ENCODE assay signal across 34 mouse cellular contexts in genomic region chr8:104752818-104753217, GRCm38 (mm10). TPM values are rescaled to one million over a fixed set of nuclear protein-coding genes. Genes with fewer than 3 reads are reported as not detected.
"Had no signal": no experiment of that assay in that cellular context is flagged by ENCODE, and none has a peak within 500 bp of the region (broad histone marks: within the 10 kb centered on the region; RNA-seq: fewer than 3 reads in every experiment).

No protein-coding gene starts in this region.

- ATAC-seq: hindbrain, embryonic 16.5 days; hindbrain, postnatal 0 days; intestine, embryonic 15.5 days; intestine, embryonic 16.5 days; intestine, postnatal 0 days had no signal

- DNase-seq: heart, postnatal 10 days; heart, postnatal 14 days; heart, postnatal 36 days; heart, postnatal 4 days; kidney, adult 11 months; kidney, adult 18-20 months; kidney, adult 2 months; kidney, adult 8-10 months; kidney, adult 9 months; kidney, postnatal 10 days; kidney, postnatal 25 days; kidney, postnatal 36 days; kidney, postnatal 4 days; layer of hippocampus, adult 9-11 months; layer of hippocampus, postnatal 36 days had no signal

RNA-seq across cellular contexts. Expression of gene Ces2a, which starts 19.0 kb away (rescaled TPM):
- polyA plus RNA-seq: heart, embryonic 10.5 days; heart, embryonic 11.5 days; heart, embryonic 12.5 days; heart, embryonic 13.5 days; heart, embryonic 14.5 days; heart, embryonic 15.5 days; heart, postnatal 0 days; hindbrain, embryonic 10.5 days; hindbrain, embryonic 11.5 days; hindbrain, embryonic 12.5 days; hindbrain, embryonic 13.5 days; hindbrain, embryonic 14.5 days; hindbrain, embryonic 15.5 days; hindbrain, embryonic 16.5 days; hindbrain, postnatal 0 days; kidney, embryonic 14.5 days had no signal
